Mouse (Mus musculus) spleen, adult 2 months (tissue): ENCODE measurements at regions not wholly inside any gene's neighbourhood (a gene's known extent, or its start where the extent isn't known, plus 50 kb on each side); places are given as distances from the start of the nearest gene placed in this dataset.

ENCODE experiments used
- CTCF ChIP-seq: fragments of 200-500 bp; IDR thresholded peaks from 2 replicates; pipeline ENCODE4 v1.5.1; 2011; ENCODE audit warnings: mild to moderate bottlenecking, inconsistent platforms; ENCODE audit not compliant: insufficient read depth, insufficient read length, insufficient replicate concordance; ENCODE audit errors: extremely low read depth
- POLR2A ChIP-seq: fragments of 200-500 bp; IDR thresholded peaks from 2 replicates; pipeline ENCODE4 v1.6.1; 2011; ENCODE audit warnings: low read depth, low read length, inconsistent platforms

DNA sequence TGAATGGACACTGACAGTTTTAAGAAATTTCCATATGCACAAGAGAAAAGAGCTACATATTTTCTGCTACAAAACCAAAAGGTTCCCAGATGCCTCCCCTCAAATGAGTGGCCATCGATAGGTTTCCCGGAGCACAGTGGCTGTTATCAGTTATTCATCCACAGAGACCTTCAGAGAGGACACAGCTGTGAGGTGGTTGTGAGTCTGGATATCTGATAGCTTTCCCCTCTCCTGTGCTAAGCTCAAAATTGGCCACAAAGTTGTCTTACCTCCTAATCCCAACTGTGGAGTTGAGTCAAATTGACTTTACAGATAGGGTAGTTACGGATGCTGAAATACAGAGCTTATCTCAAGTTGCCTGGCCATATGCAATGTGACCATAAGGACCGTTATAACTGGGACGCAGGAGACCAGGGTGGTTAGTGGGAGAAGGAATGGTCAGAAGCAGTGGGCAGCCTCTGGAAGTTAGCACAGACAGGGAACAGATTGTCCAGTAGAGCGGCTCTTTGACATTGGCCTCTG lies 93.3 kb upstream of the Zfp706 start:
- no peak for TF ChIP-seq CTCF
- TF ChIP-seq POLR2A: no peak
